Mouse (Mus musculus): ENCODE results near the gene Psmb10. TPM values are rescaled to one million over a fixed set of nuclear protein-coding genes. Genes with fewer than 3 reads are reported as not detected.

Gene Psmb10
- polyA plus RNA-seq, 1 experiment: 11.3 TPM

DNA sequence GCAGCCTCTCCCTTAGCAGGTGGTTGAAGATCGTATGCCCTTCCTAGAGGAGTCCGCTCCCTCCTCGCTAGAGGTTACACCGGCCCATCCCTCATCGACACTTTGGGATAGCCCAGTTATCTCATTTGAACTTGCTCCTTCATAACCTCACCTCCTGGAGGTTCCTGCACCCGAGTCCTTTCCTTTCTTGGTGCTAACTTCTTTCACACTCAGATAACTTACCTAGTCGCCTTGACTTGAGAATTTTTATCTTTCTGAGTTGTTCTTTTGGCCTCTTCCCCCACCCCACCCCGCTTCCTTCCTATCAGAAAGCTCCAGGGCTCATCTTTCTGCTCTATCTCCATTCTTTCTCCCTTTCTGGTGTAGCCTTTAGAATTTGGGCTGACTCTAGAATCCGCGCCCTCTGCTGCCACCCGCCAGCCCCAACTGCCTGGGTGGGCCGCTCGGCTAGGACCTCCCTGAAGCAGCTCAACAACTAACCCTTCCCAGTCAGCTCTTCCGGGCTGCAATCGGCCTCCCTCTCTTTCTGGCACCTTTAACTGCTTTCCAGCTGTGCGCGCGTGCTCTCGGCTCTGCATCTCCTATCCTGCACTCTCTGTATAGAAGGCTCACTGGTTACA lies 28.6 kb upstream of the Psmb10 start:
- H3K27me3 ChIP-seq (ENCODE audit: control insufficient read depth, insufficient read depth, low read length): no peaks in the 10 kb centered on the region

GRCm38 (mm10) chr8:105965905-105966341 lies 27.7 kb upstream of the Psmb10 start, which contains the start of gene Slc12a4:
TSS of gene Slc12a4 (minus strand) at chr8:105966097.
- peaks cover 19% of the 10 kb centered on the region for H3K4me1 ChIP-seq (ENCODE audit: control insufficient read depth, insufficient read depth, low read length)
- no peaks in the 10 kb centered on the region for H3K27me3 ChIP-seq (ENCODE audit: control insufficient read depth, insufficient read depth, low read length)
- H3K4me3 ChIP-seq (ENCODE audit: control insufficient read depth, low read depth, low read length): peak within 1 kb of the TSS; percentile 87
- no peaks in the 10 kb centered on the region for H3K36me3 ChIP-seq (ENCODE audit: control insufficient read depth, insufficient read depth, low read length)
- H3K27ac ChIP-seq (ENCODE audit: control insufficient read depth, insufficient read depth, low read depth, low read length): peak within 1 kb of the TSS; percentile 22
- no peak for TF ChIP-seq CTCF (IDR thresholded peaks at IDR 0.05; ENCODE audit: control insufficient read depth, insufficient read depth, insufficient replicate concordance, low read depth, low read length)
- TF ChIP-seq POLR2A (IDR thresholded peaks at IDR 0.05; ENCODE audit: control insufficient read depth, low read depth, low read length): peak; percentile 36

More for the DNA sequence above, 28.6 kb upstream of the Psmb10 start:
- Histone ChIP-seq H3K36me3 (ENCODE audit: control insufficient read depth, insufficient read depth, low read length) (no peaks in the 10 kb centered on the region), H3K27ac (ENCODE audit: control insufficient read depth, insufficient read depth, low read depth, low read length) (peak overlapping the region; percentile 78), H3K4me1 (ENCODE audit: control insufficient read depth, insufficient read depth, low read length) (peaks cover 16% of the 10 kb centered on the region), H3K4me3 (ENCODE audit: control insufficient read depth, low read depth, low read length) (peak overlapping the region; percentile 48)
- no peak for TF ChIP-seq CTCF (IDR thresholded peaks at IDR 0.05; ENCODE audit: control insufficient read depth, insufficient read depth, insufficient replicate concordance, low read depth, low read length)
- TF ChIP-seq POLR2A (IDR thresholded peaks at IDR 0.05; ENCODE audit: control insufficient read depth, low read depth, low read length): no peak

- TF ChIP-seq CTCF (IDR thresholded peaks at IDR 0.05; ENCODE audit: control insufficient read depth, insufficient read depth, insufficient replicate concordance, low read depth, low read length): no peak
- TF ChIP-seq POLR2A (IDR thresholded peaks at IDR 0.05; ENCODE audit: control insufficient read depth, low read depth, low read length): no peak; the same call in 1 of the 2 replicates
- Histone ChIP-seq H3K4me3 (ENCODE audit: control insufficient read depth, low read depth, low read length) (peak overlapping the region; percentile 87), H3K27me3 (ENCODE audit: control insufficient read depth, insufficient read depth, low read length) (no peaks in the 10 kb centered on the region), H3K4me1 (ENCODE audit: control insufficient read depth, insufficient read depth, low read length) (peaks cover 19% of the 10 kb centered on the region), H3K27ac (ENCODE audit: control insufficient read depth, insufficient read depth, low read depth, low read length) (peak overlapping the region; percentile 22), H3K36me3 (ENCODE audit: control insufficient read depth, insufficient read depth, low read length) (no peaks in the 10 kb centered on the region)
Observed at GRCm38 (mm10) chr8:105965266-105965904, 27.1 kb upstream of the Psmb10 start.

DNA sequence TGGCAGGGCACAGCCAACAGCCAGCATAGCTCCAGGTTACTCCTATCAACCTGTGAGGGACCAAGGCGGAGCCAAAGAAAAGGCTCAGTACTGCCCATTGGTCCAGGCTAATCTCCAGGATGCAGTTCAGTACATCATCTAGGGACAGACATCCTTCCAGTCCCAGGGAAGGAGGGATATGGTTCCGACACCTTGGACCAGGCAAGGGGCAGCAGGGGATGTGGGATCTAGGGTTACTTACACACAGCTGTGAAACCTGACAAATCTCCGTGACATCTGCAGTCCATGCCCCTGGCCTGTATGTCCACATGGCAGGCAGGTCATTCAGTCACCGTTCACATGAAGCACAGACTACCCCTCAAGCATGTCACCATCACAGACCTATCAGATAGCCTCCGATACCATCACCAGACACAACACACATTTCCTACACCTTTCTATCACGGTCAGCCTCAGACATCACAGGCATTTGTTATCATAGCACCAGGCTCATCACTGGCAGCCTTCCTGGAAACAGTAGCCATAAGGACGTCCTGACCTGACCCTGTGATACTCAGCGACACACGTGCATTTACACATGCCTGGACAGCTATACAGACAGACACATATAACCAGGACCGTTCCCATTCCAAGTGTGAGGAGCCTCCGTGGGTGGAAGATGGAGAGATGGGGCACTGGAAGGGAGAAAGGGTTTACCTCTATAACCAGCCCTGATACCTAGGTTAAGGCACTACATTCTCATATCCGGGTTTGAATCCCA lies 26.4 kb upstream of the Psmb10 start:
- no peaks in the 10 kb centered on the region for H3K36me3 ChIP-seq (ENCODE audit: control insufficient read depth, insufficient read depth, low read length)
- H3K27ac ChIP-seq (ENCODE audit: control insufficient read depth, insufficient read depth, low read depth, low read length): no peak overlapping the region
- no peak for TF ChIP-seq CTCF (IDR thresholded peaks at IDR 0.05; ENCODE audit: control insufficient read depth, insufficient read depth, insufficient replicate concordance, low read depth, low read length)
- TF ChIP-seq POLR2A (IDR thresholded peaks at IDR 0.05; ENCODE audit: control insufficient read depth, low read depth, low read length): no peak
- H3K27me3 ChIP-seq (ENCODE audit: control insufficient read depth, insufficient read depth, low read length): no peaks in the 10 kb centered on the region
- peak overlapping the region; percentile 87 for H3K4me3 ChIP-seq (ENCODE audit: control insufficient read depth, low read depth, low read length)
- peaks cover 19% of the 10 kb centered on the region for H3K4me1 ChIP-seq (ENCODE audit: control insufficient read depth, insufficient read depth, low read length)

- H3K4me3 ChIP-seq (ENCODE audit: control insufficient read depth, low read depth, low read length): no peak overlapping the region
- TF ChIP-seq CTCF (IDR thresholded peaks at IDR 0.05; ENCODE audit: control insufficient read depth, insufficient read depth, insufficient replicate concordance, low read depth, low read length): no peak
- H3K27ac ChIP-seq (ENCODE audit: control insufficient read depth, insufficient read depth, low read depth, low read length): no peak overlapping the region
- peaks cover 15% of the 10 kb centered on the region for H3K4me1 ChIP-seq (ENCODE audit: control insufficient read depth, insufficient read depth, low read length)
- H3K36me3 ChIP-seq (ENCODE audit: control insufficient read depth, insufficient read depth, low read length): no peaks in the 10 kb centered on the region
- no peaks in the 10 kb centered on the region for H3K27me3 ChIP-seq (ENCODE audit: control insufficient read depth, insufficient read depth, low read length)
Observed at GRCm38 (mm10) chr8:105961536-105961935, 23.3 kb upstream of the Psmb10 start.

DNA sequence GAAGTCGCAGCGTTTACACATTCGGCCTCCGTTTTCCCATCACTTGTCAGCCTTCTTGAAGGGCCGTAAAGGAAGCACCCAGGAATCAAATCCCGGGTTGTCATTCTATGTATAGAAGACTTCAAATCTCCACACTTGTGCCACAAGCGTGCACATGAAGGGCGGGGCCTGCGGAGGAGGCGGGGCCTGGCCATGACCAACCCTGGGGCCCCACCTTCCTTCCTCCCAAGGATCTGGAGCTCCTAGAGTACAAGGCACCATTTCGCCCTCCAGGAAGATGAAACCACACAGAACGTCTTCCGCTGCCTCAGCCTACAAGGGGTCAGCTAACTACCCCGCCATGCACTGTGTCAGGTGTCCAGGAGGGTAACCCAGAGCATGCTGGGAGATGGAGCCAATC lies 22.9 kb upstream of the Psmb10 start:
- no peak overlapping the region for H3K27ac ChIP-seq (ENCODE audit: control insufficient read depth, insufficient read depth, low read depth, low read length)
- no peak for TF ChIP-seq POLR2A (IDR thresholded peaks at IDR 0.05; ENCODE audit: control insufficient read depth, low read depth, low read length)
- TF ChIP-seq CTCF (IDR thresholded peaks at IDR 0.05; ENCODE audit: control insufficient read depth, insufficient read depth, insufficient replicate concordance, low read depth, low read length): no peak
- H3K4me3 ChIP-seq (ENCODE audit: control insufficient read depth, low read depth, low read length): no peak overlapping the region
- H3K4me1 ChIP-seq (ENCODE audit: control insufficient read depth, insufficient read depth, low read length): peaks cover 15% of the 10 kb centered on the region
- H3K27me3 ChIP-seq (ENCODE audit: control insufficient read depth, insufficient read depth, low read length): no peaks in the 10 kb centered on the region
- no peaks in the 10 kb centered on the region for H3K36me3 ChIP-seq (ENCODE audit: control insufficient read depth, insufficient read depth, low read length)

GRCm38 (mm10) chr8:105959350-105959749 lies 21.1 kb upstream of the Psmb10 start:
- TF ChIP-seq POLR2A (IDR thresholded peaks at IDR 0.05; ENCODE audit: control insufficient read depth, low read depth, low read length): no peak
- no peak for TF ChIP-seq CTCF (IDR thresholded peaks at IDR 0.05; ENCODE audit: control insufficient read depth, insufficient read depth, insufficient replicate concordance, low read depth, low read length)
- H3K36me3 ChIP-seq (ENCODE audit: control insufficient read depth, insufficient read depth, low read length): no peaks in the 10 kb centered on the region
- no peak overlapping the region for H3K4me3 ChIP-seq (ENCODE audit: control insufficient read depth, low read depth, low read length)
- H3K4me1 ChIP-seq (ENCODE audit: control insufficient read depth, insufficient read depth, low read length): peaks cover 3% of the 10 kb centered on the region; the same call in 1 of the 2 replicates
- no peak overlapping the region for H3K27ac ChIP-seq (ENCODE audit: control insufficient read depth, insufficient read depth, low read depth, low read length)
- H3K27me3 ChIP-seq (ENCODE audit: control insufficient read depth, insufficient read depth, low read length): no peaks in the 10 kb centered on the region

Data from testis, adult 2 months (tissue).